Mouse (Mus musculus) liver, adult 2 months (tissue): Measurements from ENCODE around the gene Hist1h1d. TPM values are rescaled to one million over a fixed set of nuclear protein-coding genes. Genes with fewer than 3 reads are reported as not detected.
"Not testable (repeated sequence)": the region's sequence is repeated elsewhere in the genome, so short reads cannot be mapped to it uniquely, and the experiment has no call there.

Experiments used
- DNase-seq: peaks from one replicate; pipeline ENCODE4 v3.0.0-alpha.2; 2011; ENCODE audit warnings: low read depth, low spot score; ENCODE audit errors: extremely low read depth
- H3K27ac ChIP-seq: fragments of 200-500 bp; replicated peaks from 2 replicates; pipeline ENCODE4 v1.5.1; 2012; ENCODE audit warnings: low read depth, mild to moderate bottlenecking, control low read depth, inconsistent platforms, low read length; ENCODE audit not compliant: insufficient read depth
- H3K27me3 ChIP-seq: fragments of 200-500 bp; 2 replicates; pipeline ENCODE4 v1.6.1; 2012; ENCODE audit warnings: mild to moderate bottlenecking, moderate library complexity, low read length, inconsistent platforms; ENCODE audit not compliant: control insufficient read depth, insufficient read depth
- H3K36me3 ChIP-seq: fragments of 200-500 bp; 2 replicates; pipeline ENCODE4 v1.6.1; 2012; ENCODE audit warnings: low read length, inconsistent platforms; ENCODE audit not compliant: control insufficient read depth, insufficient read depth
- H3K4me1 ChIP-seq: fragments of 200-500 bp; 2 replicates; pipeline ENCODE4 v1.6.1; 2011; ENCODE audit warnings: low read length; ENCODE audit not compliant: control insufficient read depth, insufficient read depth
- H3K4me3 ChIP-seq: fragments of 200-500 bp; 2 replicates; pipeline ENCODE4 v1.5.1; 2011; ENCODE audit warnings: low read depth, mild to moderate bottlenecking, control low read depth, low read length, moderate library complexity; ENCODE audit not compliant: insufficient read depth
- H3K79me2 ChIP-seq: fragments of 200-500 bp; 2 replicates; pipeline ENCODE4 v1.6.1; 2012; ENCODE audit warnings: inconsistent platforms, mild to moderate bottlenecking, low read length, moderate library complexity; ENCODE audit not compliant: control insufficient read depth, insufficient read depth
- H3K9ac ChIP-seq: fragments of 200-500 bp; 2 replicates; pipeline ENCODE4 v1.6.1; 2012; ENCODE audit warnings: low read depth, mild to moderate bottlenecking, control low read depth, inconsistent platforms, low read length
- CTCF ChIP-seq: fragments of 200-500 bp; IDR thresholded peaks from 2 replicates; pipeline ENCODE4 v1.5.1; 2011; ENCODE audit warnings: low read depth, low read length, control low read depth
- POLR2A ChIP-seq: fragments of 200-500 bp; IDR thresholded peaks from 2 replicates; pipeline ENCODE4 v1.6.1; 2011; ENCODE audit warnings: low read length, control low read depth; ENCODE audit not compliant: insufficient read depth; ENCODE audit errors: extremely low read depth
- WGBS: fragments of 180-500 bp; shearing (Covaris S2); methylation state at CpG from one replicate; pipeline ENCODE4 v1.1.7; 2018; 5-methylcytosine and 5-hydroxymethylcytosine counted together
- polyA plus RNA-seq: library from polyadenylated mRNA; depleted of rRNA; stranded (reverse); fragments of >200 nt; gene quantifications from 2 replicates; pipeline ENCODE4 v1.2.3, GENCODE M21; 2012
- total RNA-seq: library from RNA; depleted of rRNA; stranded (reverse); fragments of >200 nt; gene quantifications from 2 replicates; pipeline ENCODE4 v1.2.3, GENCODE M21; 2014

Gene Hist1h1d
- total and polyA plus RNA-seq, 2 experiments: 0.02 to 3.0 TPM

DNA sequence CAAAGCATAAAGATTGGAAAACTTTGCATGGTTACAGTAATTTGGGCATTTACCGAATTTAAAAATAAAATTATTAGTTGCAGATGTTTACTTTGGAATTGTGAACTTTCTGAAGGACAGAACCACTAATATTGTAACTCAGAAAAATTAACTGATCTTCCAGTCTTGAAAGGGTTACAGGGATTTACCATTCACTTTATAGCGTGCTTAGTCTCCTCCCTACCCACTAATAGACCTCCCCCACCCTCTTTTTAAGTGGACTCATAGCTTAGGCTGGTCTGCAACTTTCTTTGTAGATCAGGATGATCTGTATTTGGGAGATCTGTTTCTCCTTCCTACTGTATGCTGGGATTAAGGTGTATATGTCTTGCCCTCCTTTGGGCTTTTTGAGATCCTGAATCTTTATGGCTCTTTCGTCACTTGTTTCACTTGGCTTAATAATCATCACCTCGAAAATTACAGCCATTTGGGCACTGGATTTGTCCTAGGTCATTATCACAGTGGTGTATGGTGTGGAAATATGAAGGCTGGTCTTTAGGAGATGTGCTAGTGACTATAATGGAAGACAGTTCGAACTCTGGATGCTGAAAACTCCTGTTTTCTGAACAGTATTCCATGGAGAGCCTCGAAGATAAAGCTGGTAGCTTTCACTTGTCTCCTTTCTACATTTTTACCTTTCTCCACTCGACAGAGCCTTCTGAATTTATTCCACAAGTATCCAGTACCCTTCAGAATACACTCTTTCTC lies 16.8 kb upstream of the Hist1h1d start:
- TF ChIP-seq CTCF (no peak), POLR2A (no peak)
- Histone ChIP-seq H3K4me3 (no peak overlapping the region), H3K27me3 (no peaks in the 10 kb centered on the region), H3K9ac (no peak overlapping the region), H3K27ac (no peak overlapping the region), H3K36me3 (no peaks in the 10 kb centered on the region), H3K79me2 (no peaks in the 10 kb centered on the region), H3K4me1 (peaks cover 11% of the 10 kb centered on the region)
- no peak for DNase-seq
- 32% methylated on average over 7 of the region's 7 CpGs for whole genome bisulfite sequencing

GRCm38 (mm10) chr13:23537006-23537710 lies 15.9 kb upstream of the Hist1h1d start:
- no peak overlapping the region for H3K27ac ChIP-seq
- peaks cover 11% of the 10 kb centered on the region for H3K4me1 ChIP-seq
- no peaks in the 10 kb centered on the region for H3K36me3 ChIP-seq
- TF ChIP-seq CTCF (no peak), POLR2A (no peak)
- DNase-seq: no peak
- H3K27me3 ChIP-seq: no peaks in the 10 kb centered on the region
- WGBS: 89% methylated on average over 3 of the region's 3 CpGs
- no peak overlapping the region for H3K4me3 ChIP-seq
- no peaks in the 10 kb centered on the region for H3K79me2 ChIP-seq
- no peak overlapping the region for H3K9ac ChIP-seq

GRCm38 (mm10) chr13:23538249-23538648 lies 14.8 kb upstream of the Hist1h1d start:
- TF ChIP-seq POLR2A (no peak), CTCF (no peak)

DNA sequence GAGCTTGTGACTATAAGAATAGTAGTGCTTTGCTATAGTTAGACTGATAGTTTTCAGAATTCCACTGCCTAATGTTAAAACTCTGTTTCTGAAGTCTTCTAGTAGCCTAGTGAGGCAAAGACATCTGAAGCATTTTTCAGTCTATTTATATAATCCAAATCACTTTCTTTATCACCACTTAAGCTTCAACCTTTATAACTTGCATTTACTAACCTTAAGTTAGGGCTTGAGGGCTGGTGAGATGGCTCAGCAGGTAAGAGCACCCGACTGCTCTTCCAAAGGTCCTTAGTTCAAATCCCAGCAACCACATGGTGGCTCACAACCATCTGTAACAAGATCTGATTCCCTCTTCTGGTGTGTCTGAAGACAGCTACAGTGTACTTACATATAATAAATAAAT lies 13.2 kb upstream of the Hist1h1d start:
- H3K4me3 ChIP-seq, H3K79me2 ChIP-seq, DNase-seq, H3K9ac ChIP-seq, H3K27me3 ChIP-seq, H3K36me3 ChIP-seq, H3K4me1 ChIP-seq, H3K27ac ChIP-seq: not testable (repeated sequence)
- 93% methylated on average over 1 of the region's 1 CpGs for WGBS

More at GRCm38 (mm10) chr13:23538249-23538648, 14.8 kb upstream of the Hist1h1d start:
- Histone ChIP-seq H3K27me3 (no peaks in the 10 kb centered on the region), H3K79me2 (no peaks in the 10 kb centered on the region), H3K9ac (no peak overlapping the region), H3K4me3 (no peak overlapping the region), H3K4me1 (peaks cover 5% of the 10 kb centered on the region), H3K27ac (no peak overlapping the region), H3K36me3 (no peaks in the 10 kb centered on the region)
- no peak for DNase-seq
- 76% methylated on average over 5 of the region's 5 CpGs for WGBS

DNA sequence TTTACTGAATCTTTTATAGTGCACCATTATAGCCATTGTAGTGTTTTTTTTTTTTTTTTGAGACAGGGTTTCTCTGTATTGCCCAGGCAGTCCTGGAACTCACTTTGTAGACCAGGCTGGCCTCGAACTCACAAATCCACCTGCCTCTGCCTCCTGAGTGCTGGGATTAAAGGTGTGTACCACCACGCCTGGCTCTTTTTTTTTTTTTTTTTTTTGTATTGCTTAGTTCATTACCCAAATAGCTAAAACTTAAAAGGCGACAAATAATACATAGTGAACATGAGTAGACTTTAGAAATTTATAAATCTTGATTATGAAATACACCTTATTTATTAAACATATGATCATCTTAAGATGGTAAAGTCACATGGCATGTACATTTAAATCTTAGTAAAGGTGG lies 11.6 kb upstream of the Hist1h1d start:
- DNase-seq: no peak

GRCm38 (mm10) chr13:23542225-23542980 lies 10.7 kb upstream of the Hist1h1d start:
- H3K36me3 ChIP-seq, H3K4me1 ChIP-seq, H3K27ac ChIP-seq, H3K79me2 ChIP-seq, H3K9ac ChIP-seq, H3K27me3 ChIP-seq, DNase-seq: not testable (repeated sequence)
- peak overlapping the region; percentile 69; the same call in 1 of the 2 replicates for H3K4me3 ChIP-seq
- WGBS: 33% methylated on average over 3 of the region's 3 CpGs

More for the DNA sequence above, 11.6 kb upstream of the Hist1h1d start:
- no peaks in the 10 kb centered on the region for H3K36me3 ChIP-seq
- no peak overlapping the region for H3K27ac ChIP-seq
- H3K79me2 ChIP-seq: no peaks in the 10 kb centered on the region
- WGBS: 91% methylated on average over 3 of the region's 3 CpGs
- H3K9ac ChIP-seq: no peak overlapping the region
- TF ChIP-seq CTCF: no peak
- no peak for TF ChIP-seq POLR2A
- H3K4me3 ChIP-seq: no peak overlapping the region
- peaks cover 1% of the 10 kb centered on the region; the same call in 1 of the 2 replicates for H3K4me1 ChIP-seq
- H3K27me3 ChIP-seq: no peaks in the 10 kb centered on the region
